Mouse (Mus musculus) liver, adult 2 months (tissue): ENCODE data around the gene Arid2.

Experiments used
- CTCF ChIP-seq: fragments of 200-500 bp; IDR thresholded peaks from 2 replicates; pipeline ENCODE4 v1.5.1; 2011; ENCODE audit warnings: low read depth, low read length, control low read depth
- POLR2A ChIP-seq: fragments of 200-500 bp; IDR thresholded peaks from 2 replicates; pipeline ENCODE4 v1.6.1; 2011; ENCODE audit warnings: low read length, control low read depth; ENCODE audit not compliant: insufficient read depth; ENCODE audit errors: extremely low read depth

GRCm38 (mm10) chr15:96372628-96373027 lies 85.3 kb downstream of the Arid2 start:
- TF ChIP-seq CTCF, result no peak
- no peak for TF ChIP-seq POLR2A
